Mouse (Mus musculus) heart, embryonic 15.5 days (tissue): ENCODE measurements around the gene Tmem204. TPM values are rescaled to one million over a fixed set of nuclear protein-coding genes. Genes with fewer than 3 reads are reported as not detected.
A peak's percentile ranks its signal among the peaks of the same experiment; 100 is the strongest.

Experiments
- ATAC-seq: fragments of 200-750 bp; cut with Nextera tagmentation; replicated peaks from 2 replicates; pipeline ENCODE4 v1.8.0; 2017; ENCODE audit warnings: low read depth, moderate TSS enrichment; ENCODE audit not compliant: insufficient number of reproducible peaks, insufficient read depth, low FRiP score
- H3K27ac ChIP-seq: fragments of 300-500 bp; sonication (generic); 2 replicates; pipeline ENCODE4 v1.5.1; 2015; ENCODE audit warnings: mild to moderate bottlenecking, inconsistent platforms
- H3K27me3 ChIP-seq: fragments of 300-500 bp; sonication (generic); 2 replicates; pipeline ENCODE4 v1.6.1; 2015; ENCODE audit warnings: inconsistent platforms
- H3K36me3 ChIP-seq: fragments of 300-500 bp; sonication (generic); 2 replicates; pipeline ENCODE4 v1.6.1; 2015; ENCODE audit warnings: mild to moderate bottlenecking, inconsistent platforms
- H3K4me1 ChIP-seq: fragments of 300-500 bp; sonication (generic); replicated peaks from 2 replicates; pipeline ENCODE4 v1.6.1; 2015; ENCODE audit warnings: inconsistent platforms
- H3K4me2 ChIP-seq: fragments of 300-500 bp; sonication (generic); 2 replicates; pipeline ENCODE4 v1.6.1; 2015; ENCODE audit warnings: inconsistent platforms, mild to moderate bottlenecking, moderate library complexity
- H3K4me3 ChIP-seq: fragments of 300-500 bp; sonication (generic); 2 replicates; pipeline ENCODE4 v1.5.1; 2015; ENCODE audit warnings: mild to moderate bottlenecking, inconsistent platforms
- H3K9ac ChIP-seq: fragments of 300-500 bp; sonication (generic); 2 replicates; pipeline ENCODE4 v1.6.1; 2015; ENCODE audit warnings: mild to moderate bottlenecking, inconsistent platforms
- H3K9me3 ChIP-seq: fragments of 300-500 bp; sonication (generic); replicated peaks from 2 replicates; pipeline ENCODE4 v1.6.1; 2016; ENCODE audit warnings: inconsistent platforms
- WGBS: fragments of 180-500 bp; shearing (Covaris S2); methylation state at CpG from one replicate; pipeline ENCODE4 v1.1.7; 2015; ENCODE audit warnings: mixed read lengths; 5-methylcytosine and 5-hydroxymethylcytosine counted together
- polyA plus RNA-seq: library from polyadenylated mRNA; unstranded; fragments of >200 nt; fragmentation: Nextera tagmentation; extraction: Ambion mirVana; gene quantifications from 2 replicates; pipeline ENCODE4 v1.2.1, GENCODE M21; 2015

Tmem204 gene
- polyA plus RNA-seq, 1 experiment from 2014 or later = 23.1 TPM

DNA sequence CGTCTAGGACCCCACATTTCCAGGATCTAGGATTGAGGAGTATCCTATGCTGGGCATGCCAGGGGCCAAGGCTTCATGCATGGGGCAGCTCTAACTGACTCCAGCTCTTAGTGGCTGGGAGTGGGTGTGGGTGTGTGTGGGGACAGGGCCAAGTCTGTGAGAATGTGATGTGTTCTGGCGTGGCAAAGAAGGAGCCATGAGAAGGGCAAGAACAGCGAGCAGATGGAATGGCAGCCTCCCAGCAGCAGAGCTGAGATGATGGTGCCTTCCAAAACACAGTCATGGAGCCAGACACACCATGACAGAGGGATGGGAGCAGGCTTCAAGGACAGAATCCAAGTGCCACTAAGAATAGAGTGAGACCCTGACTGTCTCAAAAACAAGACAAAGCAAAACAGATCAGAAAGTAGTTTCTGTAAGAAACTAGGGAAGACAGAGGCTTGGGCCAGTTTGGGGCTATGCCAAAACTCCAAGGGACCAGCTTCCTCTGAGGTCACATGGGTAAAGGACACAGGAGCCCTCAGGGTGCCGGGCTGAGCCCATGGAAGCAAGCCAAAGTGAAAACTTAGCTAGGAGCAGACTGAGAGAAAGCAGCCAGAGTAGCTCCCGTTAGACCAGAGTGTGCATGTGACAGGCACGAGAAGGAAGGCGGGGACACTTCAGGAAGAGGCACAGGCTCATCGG is 28.5 kb upstream of the Tmem204 start:
- Histone ChIP-seq H3K9ac (peak overlapping the region; percentile 2; the same call in 1 of the 2 replicates), H3K27ac (peak overlapping the region; percentile 43), H3K4me3 (no peak overlapping the region), H3K36me3 (peaks cover 30% of the 10 kb centered on the region), H3K27me3 (no peaks in the 10 kb centered on the region), H3K9me3 (no peaks in the 10 kb centered on the region), H3K4me1 (peaks cover 30% of the 10 kb centered on the region), H3K4me2 (no peak overlapping the region)
- WGBS = 55% methylated on average over 8 of the region's 8 CpGs
- ATAC-seq = no peak

DNA sequence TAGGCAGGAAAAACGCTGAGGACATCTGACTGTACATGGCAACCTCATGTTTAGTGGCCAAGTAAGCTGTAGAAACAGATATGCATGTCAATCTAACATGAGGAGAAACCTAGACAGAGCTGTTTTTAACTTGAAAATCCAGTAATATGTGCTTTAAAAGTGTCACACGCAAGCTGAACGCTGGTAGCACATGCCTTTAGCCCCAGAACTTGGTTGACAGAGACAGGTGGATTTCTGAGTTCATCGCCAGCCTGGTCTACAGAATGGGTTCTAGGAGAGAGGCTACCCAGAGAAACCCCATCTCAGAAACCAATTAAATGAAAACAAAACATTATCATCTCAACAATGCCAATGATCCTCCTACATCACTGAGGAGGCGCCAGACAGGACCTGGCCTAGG is 27.8 kb upstream of the Tmem204 start:
- ATAC-seq = no peak
- Histone ChIP-seq H3K27ac (no peak overlapping the region), H3K36me3 (peaks cover 35% of the 10 kb centered on the region), H3K4me2 (no peak overlapping the region), H3K27me3 (no peaks in the 10 kb centered on the region), H3K9ac (no peak overlapping the region), H3K4me3 (no peak overlapping the region), H3K9me3 (no peaks in the 10 kb centered on the region), H3K4me1 (peaks cover 29% of the 10 kb centered on the region)
- 89% methylated on average over 5 of the region's 5 CpGs for whole genome bisulfite sequencing

DNA sequence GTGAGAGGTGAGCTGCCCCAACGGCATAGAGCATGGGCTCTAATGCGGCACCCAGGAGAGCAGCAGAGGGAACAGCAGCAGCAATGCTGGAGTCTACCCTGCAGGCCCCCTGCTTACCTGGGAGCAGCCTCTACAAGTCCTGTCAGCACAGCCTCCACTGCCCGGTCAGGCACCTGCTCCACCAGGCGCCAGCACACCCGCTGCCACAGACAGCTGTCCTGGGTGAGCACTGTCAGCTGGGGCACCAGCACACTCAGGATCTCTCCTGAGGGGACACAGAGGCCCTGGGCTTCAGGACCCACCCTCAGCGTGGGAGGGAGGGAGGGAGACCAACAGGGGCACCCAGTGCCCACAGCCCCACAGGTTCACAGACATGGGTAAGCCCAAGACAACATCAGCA is 27.2 kb upstream of the Tmem204 start:
- peaks cover 26% of the 10 kb centered on the region for H3K4me1 ChIP-seq
- no peak overlapping the region for H3K27ac ChIP-seq
- peaks cover 41% of the 10 kb centered on the region for H3K36me3 ChIP-seq
- 93% methylated on average over 6 of the region's 6 CpGs for WGBS
- no peak for ATAC-seq
- no peaks in the 10 kb centered on the region for H3K9me3 ChIP-seq
- H3K4me3 ChIP-seq = no peak overlapping the region
- no peak overlapping the region for H3K4me2 ChIP-seq
- H3K27me3 ChIP-seq = no peaks in the 10 kb centered on the region
- H3K9ac ChIP-seq = no peak overlapping the region

DNA sequence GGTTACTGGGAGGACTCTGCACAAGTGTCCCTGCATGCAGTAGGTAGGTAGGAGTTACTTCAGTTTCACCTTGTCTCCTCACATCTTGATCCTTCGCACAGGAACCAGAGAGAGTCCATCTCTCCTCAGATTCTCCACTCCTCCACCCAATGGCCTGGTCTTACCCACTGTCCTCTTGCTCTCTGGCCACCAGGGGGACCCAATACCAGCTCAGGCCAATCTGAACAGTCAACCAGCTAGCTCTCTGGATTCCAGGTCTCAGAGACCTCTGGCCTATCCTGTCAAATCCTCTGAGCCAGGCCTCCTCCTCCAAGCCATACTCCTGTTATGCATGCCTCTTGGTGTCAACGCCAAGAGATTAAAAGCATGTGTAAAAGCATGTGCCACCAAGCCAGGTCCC is 26.2 kb upstream of the Tmem204 start:
- H3K27ac ChIP-seq = no peak overlapping the region
- H3K9ac ChIP-seq = no peak overlapping the region
- H3K4me1 ChIP-seq = peaks cover 20% of the 10 kb centered on the region
- ATAC-seq = no peak
- no peaks in the 10 kb centered on the region for H3K27me3 ChIP-seq
- WGBS = 65% methylated on average over 2 of the region's 2 CpGs
- H3K36me3 ChIP-seq = peaks cover 50% of the 10 kb centered on the region
- no peaks in the 10 kb centered on the region for H3K9me3 ChIP-seq
- H3K4me2 ChIP-seq = no peak overlapping the region
- no peak overlapping the region for H3K4me3 ChIP-seq

DNA sequence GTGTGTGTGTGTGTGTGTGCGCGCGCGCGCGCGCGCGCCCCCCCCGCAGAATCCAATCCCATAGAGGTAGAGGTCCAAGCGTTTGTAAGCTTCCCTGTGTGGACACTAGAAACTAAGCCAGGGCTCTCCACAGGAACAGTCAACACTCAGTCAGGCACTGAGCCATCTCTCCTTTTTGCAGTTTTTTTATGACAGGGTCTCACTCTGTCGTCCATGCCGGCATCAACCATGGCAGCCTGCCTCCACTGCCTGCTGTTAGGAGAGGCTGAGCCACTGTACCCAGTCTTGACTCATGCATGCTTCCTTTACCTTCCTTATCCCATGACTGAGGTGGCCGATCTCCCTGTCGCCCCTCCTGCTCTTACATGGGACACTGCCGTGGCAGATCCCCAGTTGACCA is 24.4 kb upstream of the Tmem204 start:
- H3K9ac ChIP-seq = no peak overlapping the region
- H3K27ac ChIP-seq = no peak overlapping the region
- H3K4me1 ChIP-seq = peaks cover 13% of the 10 kb centered on the region
- H3K4me3 ChIP-seq = no peak overlapping the region
- no peaks in the 10 kb centered on the region for H3K27me3 ChIP-seq
- 84% methylated on average over 15 of the region's 16 CpGs for WGBS
- no peak for ATAC-seq
- H3K4me2 ChIP-seq = no peak overlapping the region
- peaks cover 68% of the 10 kb centered on the region for H3K36me3 ChIP-seq
- H3K9me3 ChIP-seq = no peaks in the 10 kb centered on the region

DNA sequence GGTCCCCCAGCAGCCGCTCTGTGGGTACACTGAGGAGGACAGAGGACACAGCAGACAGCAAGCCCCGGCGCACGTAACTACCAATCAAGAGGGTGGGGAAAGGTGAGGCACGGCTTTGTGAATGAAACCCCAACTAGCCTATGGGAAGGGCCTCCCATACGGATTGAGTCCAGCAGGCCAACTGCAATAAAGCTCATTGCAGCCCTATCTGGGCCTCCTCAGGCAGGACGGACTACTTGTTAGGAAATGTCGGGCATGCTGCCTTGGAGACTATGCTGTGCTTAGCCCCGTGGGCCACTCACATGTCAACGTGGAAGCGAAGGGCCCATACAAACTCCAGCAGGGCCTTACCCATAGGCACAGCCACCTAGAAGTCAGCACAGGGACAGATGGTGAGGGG is 17.9 kb upstream of the Tmem204 start:
- Histone ChIP-seq H3K27ac (no peak overlapping the region), H3K9me3 (no peaks in the 10 kb centered on the region), H3K27me3 (no peaks in the 10 kb centered on the region), H3K4me3 (no peak overlapping the region), H3K36me3 (peaks cover 78% of the 10 kb centered on the region), H3K4me2 (no peak overlapping the region), H3K9ac (no peak overlapping the region), H3K4me1 (no peaks in the 10 kb centered on the region)
- ATAC-seq = no peak
- 88% methylated on average over 11 of the region's 11 CpGs for WGBS

DNA sequence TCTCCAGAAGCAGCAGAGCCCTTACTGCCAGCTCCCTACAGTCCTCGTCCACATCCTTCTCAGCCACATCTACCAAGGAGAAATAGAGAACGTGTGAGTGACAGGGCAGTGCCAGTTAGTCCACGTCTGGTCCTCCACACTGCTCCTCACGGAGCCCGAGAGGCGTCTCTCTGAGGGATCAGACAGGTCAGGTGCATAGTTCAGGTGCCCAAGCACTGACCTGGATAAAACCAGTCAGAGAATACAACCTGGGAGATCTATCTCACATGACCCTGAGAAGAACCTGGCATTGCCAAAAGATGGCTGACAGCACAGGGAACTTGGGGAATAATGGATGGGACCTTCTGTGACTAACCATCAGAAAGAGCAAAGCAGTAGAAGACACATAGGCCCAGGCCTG is 16.7 kb upstream of the Tmem204 start:
- H3K4me2 ChIP-seq = no peak overlapping the region
- H3K9me3 ChIP-seq = no peaks in the 10 kb centered on the region
- H3K4me1 ChIP-seq = no peaks in the 10 kb centered on the region
- ATAC-seq = no peak
- 90% methylated on average over 6 of the region's 6 CpGs for WGBS
- no peaks in the 10 kb centered on the region for H3K27me3 ChIP-seq
- H3K9ac ChIP-seq = no peak overlapping the region
- H3K4me3 ChIP-seq = no peak overlapping the region
- peaks cover 67% of the 10 kb centered on the region for H3K36me3 ChIP-seq
- no peak overlapping the region for H3K27ac ChIP-seq

DNA sequence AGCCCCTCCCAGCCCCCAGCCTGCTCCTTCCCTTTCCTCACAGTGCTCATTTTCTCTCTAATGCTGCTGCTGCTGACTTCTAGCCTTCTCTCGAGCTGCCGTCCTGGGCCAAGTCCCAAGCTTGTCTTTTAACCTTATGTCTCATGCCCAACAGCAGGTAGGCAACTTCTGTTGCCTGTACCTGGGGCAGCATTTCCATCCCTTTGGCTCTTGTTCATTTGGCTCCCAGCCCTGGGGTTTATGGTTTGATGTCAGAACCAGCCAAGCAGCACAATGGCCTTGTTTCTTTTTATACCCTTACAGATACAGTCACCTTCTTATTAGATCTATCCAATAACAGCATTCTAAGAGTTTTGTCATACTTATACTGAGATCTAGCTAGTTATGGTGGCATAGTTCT is 12.8 kb upstream of the Tmem204 start:
- WGBS = 74% methylated on average over 2 of the region's 2 CpGs
- H3K27ac ChIP-seq = no peak overlapping the region
- ATAC-seq = no peak
- H3K9me3 ChIP-seq = no peaks in the 10 kb centered on the region
- no peak overlapping the region for H3K4me3 ChIP-seq
- no peaks in the 10 kb centered on the region for H3K4me1 ChIP-seq
- no peak overlapping the region for H3K9ac ChIP-seq
- H3K27me3 ChIP-seq = no peaks in the 10 kb centered on the region
- no peak overlapping the region for H3K4me2 ChIP-seq
- peaks cover 34% of the 10 kb centered on the region for H3K36me3 ChIP-seq

DNA sequence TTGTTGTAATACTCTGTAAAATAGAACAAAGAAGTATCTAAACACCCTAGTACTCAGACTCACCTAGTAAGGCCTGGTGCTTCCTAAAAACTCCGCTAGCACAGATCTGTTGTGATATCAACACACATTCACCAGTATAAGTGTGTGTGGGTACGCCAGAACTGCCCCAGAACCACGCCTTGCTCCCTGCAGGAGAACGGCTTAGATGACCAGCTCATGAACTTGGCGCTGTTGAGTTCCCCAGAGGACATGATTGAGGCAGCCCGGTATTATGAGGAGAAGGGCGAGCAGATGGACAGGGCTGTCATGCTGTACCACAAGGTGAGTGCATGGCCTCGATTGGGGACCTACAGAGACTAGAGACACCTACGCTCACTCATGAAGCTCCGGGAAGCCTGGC is 7.1 kb upstream of the Tmem204 start:
- no peak for ATAC-seq
- Histone ChIP-seq H3K27me3 (no peaks in the 10 kb centered on the region), H3K4me3 (no peak overlapping the region), H3K9ac (no peak overlapping the region), H3K4me2 (no peak overlapping the region), H3K9me3 (no peaks in the 10 kb centered on the region), H3K4me1 (no peaks in the 10 kb centered on the region), H3K36me3 (peaks cover 5% of the 10 kb centered on the region; the same call in 1 of the 2 replicates), H3K27ac (no peak overlapping the region)
- 87% methylated on average over 10 of the region's 10 CpGs for WGBS

DNA sequence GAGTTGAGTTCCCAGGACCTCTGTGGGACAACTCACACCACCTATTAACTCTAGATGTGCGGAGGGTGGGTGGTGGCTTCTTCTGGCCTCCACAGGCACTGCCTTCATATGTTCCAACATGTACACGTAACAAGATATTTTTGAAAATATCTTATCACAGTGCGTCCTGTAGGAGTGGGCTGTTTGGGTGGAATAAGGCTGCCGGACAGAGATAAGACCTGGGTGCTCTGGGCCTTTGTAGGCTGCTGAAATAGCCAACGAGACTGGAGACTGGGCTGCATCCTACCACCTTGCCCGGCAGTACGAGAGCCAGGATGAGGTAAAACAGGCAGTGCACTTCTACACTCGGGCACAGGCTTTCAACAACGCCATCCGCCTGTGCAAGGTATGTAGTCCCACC is 5.8 kb upstream of the Tmem204 start:
- WGBS = 58% methylated on average over 10 of the region's 10 CpGs
- Histone ChIP-seq H3K36me3 (no peaks in the 10 kb centered on the region), H3K4me2 (no peak overlapping the region), H3K9ac (no peak overlapping the region), H3K27ac (no peak overlapping the region), H3K9me3 (no peaks in the 10 kb centered on the region), H3K4me3 (no peak overlapping the region), H3K4me1 (peaks cover 6% of the 10 kb centered on the region), H3K27me3 (no peaks in the 10 kb centered on the region)
- ATAC-seq = no peak

DNA sequence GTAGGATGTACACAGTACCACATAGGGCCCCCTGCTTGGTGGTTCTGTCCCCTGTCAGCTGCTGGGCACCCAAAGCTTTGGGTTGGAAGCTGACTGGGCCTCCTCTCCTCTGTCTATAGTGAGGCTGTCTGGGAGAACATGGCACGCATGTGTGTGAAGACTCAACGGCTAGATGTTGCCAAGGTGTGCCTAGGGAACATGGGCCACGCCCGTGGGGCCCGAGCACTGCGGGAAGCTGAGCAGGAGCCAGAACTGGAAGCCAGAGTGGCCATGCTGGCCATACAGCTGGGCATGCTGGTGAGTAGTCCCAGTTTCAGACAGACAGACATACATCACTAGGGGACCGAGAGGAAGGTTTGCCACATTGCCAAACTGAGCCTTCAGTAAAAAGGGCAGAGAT is 3.3 kb upstream of the Tmem204 start:
- Histone ChIP-seq H3K9ac (no peak overlapping the region), H3K27me3 (no peaks in the 10 kb centered on the region), H3K4me2 (no peak overlapping the region), H3K4me1 (peaks cover 30% of the 10 kb centered on the region), H3K4me3 (no peak overlapping the region), H3K9me3 (no peaks in the 10 kb centered on the region), H3K27ac (no peak overlapping the region), H3K36me3 (no peaks in the 10 kb centered on the region)
- no peak for ATAC-seq
- 91% methylated on average over 7 of the region's 7 CpGs for WGBS

DNA sequence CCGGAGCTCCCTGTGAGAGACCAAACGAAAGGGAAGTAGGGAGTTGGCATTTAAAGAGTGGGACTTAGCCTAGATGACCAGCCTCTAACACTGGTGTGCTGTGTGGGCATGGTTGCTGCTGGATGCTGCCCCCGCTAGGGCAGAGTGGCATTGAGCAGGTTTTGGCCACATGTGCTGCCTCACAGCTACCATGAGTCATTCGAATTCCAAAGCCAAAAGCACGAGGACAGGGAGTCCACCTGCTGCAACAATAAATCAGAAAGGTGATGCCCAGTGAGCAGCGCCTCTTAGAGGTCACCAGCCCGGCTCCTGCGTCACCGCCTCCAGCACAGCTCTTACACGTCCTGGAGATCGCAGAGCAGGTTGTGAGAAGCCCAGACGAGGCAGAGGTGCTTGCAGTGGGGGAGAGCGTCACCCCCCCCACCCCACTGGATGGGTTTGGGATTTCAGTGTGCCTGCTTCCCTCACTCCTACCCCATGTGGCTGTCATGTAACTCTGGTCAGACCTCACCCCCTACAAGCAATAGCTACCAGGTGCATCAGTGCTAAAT is 1.5 kb upstream of the Tmem204 start:
- H3K4me1 ChIP-seq = peaks cover 41% of the 10 kb centered on the region
- H3K27ac ChIP-seq = 0 out of 2 replicates have a peak overlapping the region, but pooled peaks have one; percentile 84
- no peak overlapping the region for H3K4me2 ChIP-seq
- 81% methylated on average over 13 of the region's 13 CpGs for WGBS
- H3K9ac ChIP-seq = no peak overlapping the region
- H3K9me3 ChIP-seq = no peaks in the 10 kb centered on the region
- H3K36me3 ChIP-seq = no peaks in the 10 kb centered on the region
- H3K4me3 ChIP-seq = no peak overlapping the region
- ATAC-seq = no peak
- no peaks in the 10 kb centered on the region for H3K27me3 ChIP-seq
